Mouse (Mus musculus) stomach, embryonic 15.5 days (tissue): ENCODE results near the gene Hist1h3b. TPM values are rescaled to one million over a fixed set of nuclear protein-coding genes. Genes with fewer than 3 reads are reported as not detected.
"Not testable (repeated sequence)": the region's sequence is repeated elsewhere in the genome, so short reads cannot be mapped to it uniquely, and the experiment has no call there.

Source experiments
- ATAC-seq: fragments of 200-750 bp; cut with Nextera tagmentation; 2 replicates; pipeline ENCODE4 v1.8.0; 2017; ENCODE audit warnings: low read depth, moderate number of reproducible peaks, moderate TSS enrichment; ENCODE audit not compliant: insufficient read depth, low FRiP score
- H3K27ac ChIP-seq: fragments of 300-500 bp; sonication (generic); 2 replicates; pipeline ENCODE4 v1.5.1; 2015; ENCODE audit warnings: mild to moderate bottlenecking, inconsistent platforms
- H3K27me3 ChIP-seq: fragments of 300-500 bp; sonication (generic); replicated peaks from 2 replicates; pipeline ENCODE4 v1.6.1; 2015; ENCODE audit warnings: inconsistent platforms
- H3K36me3 ChIP-seq: fragments of 300-500 bp; sonication (generic); 2 replicates; pipeline ENCODE4 v1.6.1; 2015; ENCODE audit warnings: inconsistent platforms
- H3K4me1 ChIP-seq: fragments of 300-500 bp; sonication (generic); 2 replicates; pipeline ENCODE4 v1.6.1; 2015; ENCODE audit warnings: inconsistent platforms
- H3K4me2 ChIP-seq: fragments of 300-500 bp; sonication (generic); 2 replicates; pipeline ENCODE4 v1.6.1; 2015; ENCODE audit warnings: mild to moderate bottlenecking, inconsistent platforms
- H3K4me3 ChIP-seq: fragments of 300-500 bp; sonication (generic); replicated peaks from 2 replicates; pipeline ENCODE4 v1.5.1; 2015; ENCODE audit warnings: inconsistent platforms
- H3K9ac ChIP-seq: fragments of 300-500 bp; sonication (generic); 2 replicates; pipeline ENCODE4 v1.6.1; 2015; ENCODE audit warnings: inconsistent platforms
- H3K9me3 ChIP-seq: fragments of 300-500 bp; sonication (generic); 2 replicates; pipeline ENCODE4 v1.6.1; 2016; ENCODE audit warnings: inconsistent platforms
- WGBS: fragments of 180-500 bp; shearing (Covaris S2); methylation state at CpG from one replicate; pipeline ENCODE4 v1.1.7; 2015; 5-methylcytosine and 5-hydroxymethylcytosine counted together
- polyA plus RNA-seq: library from polyadenylated mRNA; unstranded; fragments of >200 nt; fragmentation: Nextera tagmentation; extraction: Ambion mirVana; gene quantifications from 2 replicates; pipeline ENCODE4 v1.2.1, GENCODE M21; 2015

Gene Hist1h3b
- polyA plus RNA-seq, 1 experiment from 2014 or later: 10.6 TPM

DNA sequence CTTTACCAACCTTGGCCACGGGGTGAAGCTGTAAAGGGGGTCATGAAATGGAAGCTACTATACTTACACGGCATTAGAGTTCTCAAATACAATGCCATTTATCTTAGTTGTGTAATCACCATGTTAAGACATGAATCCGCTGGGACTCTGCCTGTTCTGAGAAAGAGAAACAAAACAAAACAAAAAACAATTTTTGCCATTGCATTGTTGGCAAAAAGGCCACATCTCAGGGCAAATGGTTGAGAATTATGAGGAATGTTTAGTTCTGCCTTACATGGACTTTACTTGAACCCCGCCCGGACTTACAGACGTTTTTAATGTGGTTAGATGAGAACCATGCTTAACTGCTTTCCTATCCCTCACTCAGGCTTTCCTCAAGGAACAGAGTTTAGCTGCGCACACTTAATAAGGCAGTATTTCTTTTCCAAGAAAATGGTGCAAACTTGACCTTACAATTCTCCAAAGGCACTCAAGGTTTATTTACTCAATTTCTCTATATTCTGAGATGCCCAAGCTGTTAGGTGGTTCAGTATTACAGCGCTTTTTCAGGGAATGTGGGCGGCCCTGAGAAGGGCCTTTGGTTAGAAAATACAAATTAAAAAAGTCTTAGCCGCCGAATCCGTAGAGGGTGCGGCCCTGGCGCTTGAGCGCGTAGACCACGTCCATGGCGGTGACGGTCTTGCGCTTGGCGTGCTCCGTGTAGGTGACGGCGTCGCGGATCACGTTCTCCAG, 8.3 kb downstream of the Hist1h3b start:
- peak overlapping the region; percentile 44 for H3K4me3 ChIP-seq
- H3K36me3 ChIP-seq: no peaks in the 10 kb centered on the region
- no peaks in the 10 kb centered on the region for H3K9me3 ChIP-seq
- H3K4me2 ChIP-seq: peak overlapping the region; percentile 89
- H3K27me3 ChIP-seq: no peaks in the 10 kb centered on the region
- no peak; the same call in 1 of the 2 replicates for ATAC-seq
- H3K9ac ChIP-seq: peak overlapping the region; percentile 45
- H3K4me1 ChIP-seq: peaks cover 18% of the 10 kb centered on the region
- WGBS: 2% methylated on average over 26 of the region's 27 CpGs
- H3K27ac ChIP-seq: peak overlapping the region; percentile 92

DNA sequence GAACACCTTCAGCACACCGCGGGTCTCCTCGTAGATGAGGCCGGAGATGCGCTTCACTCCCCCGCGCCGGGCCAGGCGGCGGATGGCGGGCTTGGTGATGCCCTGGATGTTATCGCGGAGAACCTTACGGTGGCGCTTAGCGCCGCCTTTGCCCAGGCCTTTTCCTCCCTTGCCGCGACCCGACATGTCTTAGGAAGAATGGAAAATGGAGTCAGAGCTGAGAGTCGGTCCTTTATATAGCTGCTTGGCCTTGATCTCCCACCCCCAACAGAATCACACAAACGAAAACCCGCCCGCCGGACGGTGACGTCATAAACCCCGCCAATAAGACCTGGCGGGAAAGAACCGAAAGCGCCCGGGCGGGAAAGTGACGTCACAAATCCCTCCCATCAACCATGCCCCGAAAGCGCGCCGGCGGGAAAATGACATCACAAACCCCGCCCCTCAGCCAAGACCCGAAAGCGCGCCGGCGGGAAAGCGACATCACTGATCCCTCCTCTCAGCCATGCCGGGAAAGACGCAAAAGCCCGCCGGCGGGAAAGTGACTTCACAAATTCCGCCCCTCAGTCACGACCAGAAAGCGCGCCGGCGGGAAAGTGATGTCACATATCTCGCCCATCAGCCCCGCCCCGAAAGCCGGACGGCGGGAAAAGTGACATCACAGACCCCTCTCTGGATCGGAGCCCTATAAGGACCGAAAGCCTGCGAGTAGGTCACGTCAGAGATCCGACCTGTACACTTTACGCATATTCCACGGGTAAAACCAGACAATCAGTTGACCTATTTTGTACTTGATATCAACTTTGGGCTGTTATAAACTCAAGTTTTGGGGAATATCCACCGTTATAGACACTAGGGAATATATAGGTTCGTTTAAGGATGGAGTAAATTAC, 9.2 kb downstream of the Hist1h3b start, which contains the start of gene Hist1h4a:
Hist1h4a (minus strand) TSS at position 259 of the 893 bp plus-strand sequence.
- under 1% methylated on average over 69 of the region's 72 CpGs for WGBS
- Histone ChIP-seq H3K9ac (peak within 1 kb of the TSS; percentile 45), H3K9me3 (no peaks in the 10 kb centered on the region), H3K4me2 (peak within 1 kb of the TSS; percentile 89), H3K4me1 (peaks cover 18% of the 10 kb centered on the region), H3K4me3 (peak within 1 kb of the TSS; percentile 44), H3K27me3 (no peaks in the 10 kb centered on the region), H3K36me3 (no peaks in the 10 kb centered on the region), H3K27ac (peak within 1 kb of the TSS; percentile 92)
- peak; percentile 63 for ATAC-seq

DNA sequence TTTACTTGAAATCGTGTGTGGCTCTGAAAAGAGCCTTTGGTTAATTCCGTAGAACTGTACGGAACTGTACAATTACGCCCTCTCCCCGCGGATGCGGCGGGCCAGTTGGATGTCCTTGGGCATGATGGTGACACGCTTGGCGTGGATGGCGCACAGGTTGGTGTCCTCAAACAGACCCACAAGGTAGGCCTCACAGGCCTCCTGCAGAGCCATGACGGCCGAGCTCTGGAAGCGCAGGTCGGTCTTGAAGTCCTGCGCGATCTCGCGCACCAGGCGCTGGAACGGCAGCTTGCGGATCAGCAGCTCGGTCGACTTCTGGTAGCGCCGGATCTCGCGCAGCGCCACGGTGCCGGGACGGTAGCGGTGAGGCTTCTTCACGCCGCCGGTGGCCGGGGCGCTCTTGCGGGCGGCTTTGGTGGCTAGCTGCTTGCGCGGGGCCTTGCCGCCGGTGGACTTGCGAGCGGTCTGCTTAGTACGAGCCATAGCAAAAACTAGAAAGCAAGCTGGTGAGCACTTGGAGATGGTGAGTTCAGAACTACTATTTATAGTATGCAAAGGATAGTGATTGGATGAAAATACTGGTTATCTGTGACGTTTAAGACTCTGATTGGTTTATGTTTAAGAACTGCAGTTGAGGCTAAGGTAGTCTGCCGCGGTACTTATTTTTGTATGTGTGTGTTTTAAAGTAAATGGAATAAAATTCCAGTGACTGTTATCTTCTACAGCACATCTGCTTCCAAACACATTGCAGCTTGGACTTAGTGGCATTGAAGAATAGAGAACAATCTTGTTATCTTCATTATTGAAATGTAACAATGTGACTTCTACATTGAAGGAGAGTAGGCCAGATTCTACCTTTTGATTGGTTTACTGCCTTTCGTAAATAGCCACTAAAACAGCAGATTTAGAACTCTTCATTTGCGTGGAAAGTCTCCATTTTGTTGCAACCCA, 10.1 kb downstream of the Hist1h3b start, which contains the start of gene Hist1h3a:
Hist1h3a (minus strand) TSS at position 516 of the 951 bp plus-strand sequence.
- H3K36me3 ChIP-seq, H3K9me3 ChIP-seq, H3K27me3 ChIP-seq: not testable (repeated sequence)
- Histone ChIP-seq H3K4me3 (peak within 1 kb of the TSS; percentile 55), H3K4me2 (peak within 1 kb of the TSS; percentile 89), H3K9ac (peak within 1 kb of the TSS; percentile 45; the same call in 1 of the 2 replicates), H3K4me1 (peaks cover 18% of the 10 kb centered on the region), H3K27ac (peak within 1 kb of the TSS; percentile 92)
- under 1% methylated on average over 31 of the region's 52 CpGs for WGBS
- peak; percentile 68 for ATAC-seq

DNA sequence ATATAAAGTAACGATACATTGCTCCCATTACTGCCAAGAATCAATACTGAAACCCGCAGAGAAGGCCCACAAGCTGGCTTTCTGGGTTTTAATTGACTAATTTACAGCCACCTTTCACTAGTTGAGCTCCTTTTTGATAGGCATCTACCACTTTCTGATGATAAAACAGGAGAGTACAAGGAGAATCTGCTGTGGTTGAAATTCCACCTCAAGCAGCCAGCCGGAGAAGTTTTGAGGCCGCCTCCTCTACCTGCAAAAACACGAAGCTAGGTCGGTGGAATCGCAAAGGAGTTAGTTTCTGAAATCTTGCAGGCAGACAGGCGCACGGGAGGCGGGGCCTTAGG, 11.1 kb downstream of the Hist1h3b start:
- no peak for ATAC-seq
- H3K27ac ChIP-seq: peak overlapping the region; percentile 92
- peak overlapping the region; percentile 55 for H3K4me3 ChIP-seq

DNA sequence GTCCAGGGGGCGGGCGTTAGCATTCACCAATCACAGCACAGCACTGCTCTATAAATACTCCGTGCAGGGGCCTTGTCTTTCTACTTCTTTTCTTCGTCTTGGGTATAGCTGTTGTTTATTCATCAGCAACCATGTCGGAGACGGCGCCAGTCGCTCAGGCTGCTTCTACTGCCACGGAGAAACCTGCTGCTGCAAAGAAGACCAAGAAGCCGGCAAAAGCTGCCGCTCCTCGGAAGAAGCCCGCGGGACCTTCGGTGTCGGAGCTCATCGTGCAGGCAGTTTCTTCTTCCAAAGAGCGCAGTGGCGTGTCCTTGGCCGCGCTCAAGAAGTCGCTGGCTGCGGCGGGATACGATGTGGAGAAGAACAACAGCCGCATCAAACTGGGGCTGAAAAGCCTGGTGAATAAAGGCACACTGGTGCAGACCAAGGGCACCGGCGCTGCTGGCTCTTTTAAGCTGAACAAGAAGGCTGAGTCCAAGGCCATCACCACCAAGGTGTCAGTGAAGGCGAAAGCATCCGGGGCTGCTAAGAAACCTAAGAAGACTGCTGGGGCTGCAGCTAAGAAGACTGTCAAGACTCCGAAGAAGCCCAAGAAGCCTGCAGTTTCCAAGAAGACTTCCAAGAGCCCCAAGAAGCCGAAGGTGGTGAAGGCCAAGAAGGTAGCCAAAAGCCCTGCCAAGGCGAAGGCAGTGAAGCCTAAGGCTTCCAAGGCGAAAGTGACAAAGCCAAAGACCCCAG, 11.7 kb downstream of the Hist1h3b start, which contains the start of gene Hist1h1a:
Hist1h1a (plus strand) TSS at position 81 of the 738 bp plus-strand sequence.
- H3K4me1 ChIP-seq: peaks cover 15% of the 10 kb centered on the region
- H3K9me3 ChIP-seq: no peaks in the 10 kb centered on the region
- ATAC-seq: peak; percentile 74
- peak within 1 kb of the TSS; percentile 45 for H3K9ac ChIP-seq
- peak within 1 kb of the TSS; percentile 92 for H3K27ac ChIP-seq
- peak within 1 kb of the TSS; percentile 89 for H3K4me2 ChIP-seq
- no peaks in the 10 kb centered on the region for H3K36me3 ChIP-seq
- H3K27me3 ChIP-seq: no peaks in the 10 kb centered on the region
- peak within 1 kb of the TSS; percentile 55 for H3K4me3 ChIP-seq
- WGBS: 2% methylated on average over 34 of the region's 34 CpGs

More for the DNA sequence above, 11.1 kb downstream of the Hist1h3b start:
- H3K9me3 ChIP-seq: no peaks in the 10 kb centered on the region
- peaks cover 15% of the 10 kb centered on the region for H3K4me1 ChIP-seq
- WGBS: under 1% methylated on average over 10 of the region's 10 CpGs
- H3K4me2 ChIP-seq: peak overlapping the region; percentile 89
- no peaks in the 10 kb centered on the region for H3K27me3 ChIP-seq
- peak overlapping the region; percentile 45; the same call in 1 of the 2 replicates for H3K9ac ChIP-seq
- H3K36me3 ChIP-seq: no peaks in the 10 kb centered on the region

DNA sequence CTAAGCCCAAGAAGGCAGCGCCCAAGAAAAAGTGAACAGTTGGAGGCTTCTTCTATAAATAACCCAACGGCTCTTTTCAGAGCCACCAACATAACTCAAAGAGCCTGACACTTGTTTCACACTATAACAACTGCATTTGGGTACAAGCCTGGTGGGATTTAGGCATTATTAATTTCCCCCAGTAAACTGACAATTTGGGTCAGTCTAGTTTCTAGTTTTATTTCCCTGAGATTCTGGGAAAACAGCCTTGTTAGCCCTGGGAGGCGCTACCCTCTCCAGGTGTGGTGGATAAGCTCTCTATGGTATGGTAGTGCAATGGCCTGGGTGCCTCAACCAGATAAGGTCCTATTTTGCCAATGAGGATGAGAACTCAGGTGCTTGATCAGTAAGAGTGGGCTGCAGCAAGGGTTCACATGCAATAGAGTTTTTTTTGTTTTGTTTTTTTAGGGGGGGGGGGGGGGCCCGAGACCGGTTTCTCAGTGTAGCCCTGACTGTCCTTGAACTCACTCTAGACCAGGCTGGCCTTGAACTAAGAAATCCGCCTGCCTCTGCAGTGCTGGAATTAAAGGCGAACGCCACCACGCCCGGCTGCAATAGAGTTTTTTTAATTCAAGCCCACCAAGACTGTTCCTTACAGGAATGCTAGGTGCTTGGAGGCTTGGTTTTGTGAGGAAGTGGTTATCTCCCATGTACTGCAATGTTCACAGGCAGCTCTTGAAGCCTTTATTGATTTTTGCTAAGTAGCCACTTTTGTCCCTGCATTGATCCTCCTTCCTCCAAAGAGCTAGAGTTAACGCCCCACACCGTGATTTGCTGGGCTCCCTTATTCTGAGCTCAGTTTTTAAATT, 12.5 kb downstream of the Hist1h3b start:
- Histone ChIP-seq H3K36me3 (no peaks in the 10 kb centered on the region), H3K4me3 (peak overlapping the region; percentile 55), H3K9me3 (no peaks in the 10 kb centered on the region), H3K4me2 (peak overlapping the region; percentile 89), H3K27ac (peak overlapping the region; percentile 92), H3K9ac (peak overlapping the region; percentile 45), H3K4me1 (peaks cover 15% of the 10 kb centered on the region), H3K27me3 (no peaks in the 10 kb centered on the region)
- no peak for ATAC-seq
- 31% methylated on average over 12 of the region's 12 CpGs for WGBS

DNA sequence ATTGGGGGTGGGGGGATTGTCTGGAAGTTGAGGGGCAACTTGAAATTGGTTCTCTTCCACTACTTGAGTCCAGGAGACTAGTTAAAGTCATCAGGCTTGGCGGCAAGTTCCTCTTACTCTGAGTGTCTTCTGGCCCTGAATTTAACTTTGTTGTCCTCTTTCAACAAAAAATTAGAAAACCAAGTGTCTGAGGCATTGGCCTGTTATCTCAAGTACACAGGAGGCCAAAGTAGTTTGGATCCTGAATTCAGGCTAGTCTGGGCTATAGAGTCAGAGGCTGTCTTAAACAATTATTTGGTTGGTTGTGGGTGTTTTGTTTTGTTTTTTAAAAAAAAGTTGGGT, 13.1 kb downstream of the Hist1h3b start:
- no peaks in the 10 kb centered on the region for H3K27me3 ChIP-seq
- peaks cover 12% of the 10 kb centered on the region for H3K4me1 ChIP-seq
- no peak overlapping the region for H3K9ac ChIP-seq
- H3K9me3 ChIP-seq: no peaks in the 10 kb centered on the region
- 60% methylated on average over 1 of the region's 1 CpGs for WGBS
- H3K27ac ChIP-seq: no peak overlapping the region
- H3K4me3 ChIP-seq: no peak overlapping the region
- no peak overlapping the region for H3K4me2 ChIP-seq
- ATAC-seq: no peak
- H3K36me3 ChIP-seq: no peaks in the 10 kb centered on the region

DNA sequence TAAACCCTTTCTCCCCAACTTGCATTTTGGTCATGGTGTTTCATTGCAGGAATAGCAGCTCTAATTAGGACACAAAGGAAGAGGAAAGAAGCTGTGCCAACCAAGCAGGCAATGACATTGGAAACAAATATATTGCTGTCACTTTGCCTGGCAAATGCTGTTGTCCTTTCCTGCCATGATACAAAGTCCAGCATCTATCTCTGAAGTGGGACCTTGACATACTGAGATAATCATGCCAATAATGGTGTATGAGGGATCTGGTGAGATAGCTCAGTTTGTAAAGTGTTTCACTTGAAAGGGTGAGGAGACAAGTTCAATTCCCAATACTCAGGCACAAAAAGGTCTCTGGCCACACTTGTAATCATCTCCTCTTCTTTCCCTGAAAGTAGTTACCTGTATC, 14.7 kb downstream of the Hist1h3b start:
- no peak overlapping the region for H3K4me2 ChIP-seq
- no peaks in the 10 kb centered on the region for H3K36me3 ChIP-seq
- ATAC-seq: no peak
- H3K4me3 ChIP-seq: no peak overlapping the region
- H3K9ac ChIP-seq: no peak overlapping the region
- no peaks in the 10 kb centered on the region for H3K9me3 ChIP-seq
- H3K4me1 ChIP-seq: peaks cover 9% of the 10 kb centered on the region
- H3K27me3 ChIP-seq: no peaks in the 10 kb centered on the region
- H3K27ac ChIP-seq: no peak overlapping the region

DNA sequence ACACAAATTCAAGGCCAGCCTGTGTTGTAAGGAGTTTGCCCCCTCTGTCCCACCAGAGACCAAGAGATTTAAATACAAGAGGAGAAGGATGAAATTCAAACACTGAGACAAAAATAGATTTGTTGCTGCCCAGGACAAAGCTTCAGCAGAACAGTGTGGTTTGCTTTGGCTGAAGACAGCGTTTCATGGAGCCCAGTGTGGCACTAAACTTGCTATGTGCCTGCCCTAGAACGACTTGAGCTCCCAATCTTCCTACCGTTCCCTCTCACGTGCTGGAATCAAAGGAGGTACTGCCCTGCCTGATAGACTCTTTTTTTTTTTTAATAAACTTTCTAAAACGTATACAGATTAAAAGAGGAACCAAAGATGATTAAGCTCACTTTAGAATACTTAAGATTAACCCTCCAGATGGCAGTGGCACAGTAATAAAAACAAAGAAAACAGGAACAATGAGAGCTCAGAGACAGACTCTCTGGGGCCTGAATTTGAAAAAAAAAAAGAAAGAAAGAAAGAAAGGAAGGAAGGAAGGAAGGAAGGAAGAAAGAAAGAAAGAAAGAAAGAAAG, 16.8 kb downstream of the Hist1h3b start:
- no peak overlapping the region for H3K4me3 ChIP-seq
- no peak overlapping the region for H3K9ac ChIP-seq
- no peak overlapping the region for H3K4me2 ChIP-seq
- H3K27me3 ChIP-seq: no peaks in the 10 kb centered on the region
- ATAC-seq: no peak
- no peak overlapping the region for H3K27ac ChIP-seq
- H3K4me1 ChIP-seq: peaks cover 12% of the 10 kb centered on the region
- H3K36me3 ChIP-seq: no peaks in the 10 kb centered on the region
- H3K9me3 ChIP-seq: no peaks in the 10 kb centered on the region
- 54% methylated on average over 5 of the region's 5 CpGs for WGBS

DNA sequence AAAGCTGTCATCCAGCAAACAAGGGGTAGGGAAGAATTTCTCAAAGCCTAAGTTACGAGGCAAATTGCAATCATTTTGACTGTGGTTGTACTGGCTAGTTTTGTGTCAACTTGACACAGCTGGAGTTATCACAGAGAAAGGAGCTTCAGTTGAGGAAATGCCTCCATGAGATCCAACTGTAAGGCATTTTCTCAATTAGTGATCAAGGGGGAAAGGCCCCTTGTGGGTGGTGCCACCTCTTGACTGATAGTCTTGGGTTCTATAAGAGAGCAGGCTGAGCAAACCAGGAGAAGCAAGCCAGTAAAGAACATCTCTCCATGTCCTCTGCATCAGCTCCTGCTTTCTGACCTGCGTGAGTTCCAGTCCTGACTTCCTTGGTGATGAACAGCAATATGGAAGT, 17.5 kb downstream of the Hist1h3b start, which contains the start of gene Trim38:
Trim38 (plus strand) TSS at position 301 of the 400 bp plus-strand sequence.
- ATAC-seq, H3K9me3 ChIP-seq, H3K4me2 ChIP-seq, H3K4me3 ChIP-seq, H3K27ac ChIP-seq, H3K27me3 ChIP-seq, H3K9ac ChIP-seq, H3K36me3 ChIP-seq, H3K4me1 ChIP-seq: not testable (repeated sequence)
- WGBS: 78% methylated on average over 2 of the region's 2 CpGs
